Mouse (Mus musculus): ENCODE measurements around the gene Olfr1356.
"Not testable (repeated sequence)": the region's sequence is repeated elsewhere in the genome, so short reads cannot be mapped to it uniquely, and the experiment has no call there.

The Olfr1356 gene

DNA sequence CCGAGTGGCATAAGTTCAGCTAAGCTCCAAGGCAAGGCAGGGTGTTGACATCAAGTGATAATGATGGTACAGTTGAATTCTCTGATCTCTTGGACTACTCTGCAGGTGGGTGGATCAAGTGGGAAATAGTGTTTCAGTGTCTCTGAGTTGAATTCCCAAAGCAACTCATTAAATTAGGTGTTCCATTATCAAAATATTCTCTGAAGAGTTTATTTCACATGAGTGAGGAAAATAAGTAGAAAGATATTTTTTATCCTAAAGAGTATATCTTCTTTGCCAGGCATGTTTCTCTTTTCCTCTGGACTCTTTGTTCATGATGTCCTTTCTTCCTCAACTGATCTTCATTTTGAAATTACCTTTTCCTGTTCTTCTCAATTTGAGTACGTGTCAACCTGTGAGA is at the start of gene Olfr1356:
Gene Olfr1356 (minus strand): TSS at position 101 of the 400 bp plus-strand sequence.
- DNase-seq (ENCODE audit: low spot score): no peak

DNA sequence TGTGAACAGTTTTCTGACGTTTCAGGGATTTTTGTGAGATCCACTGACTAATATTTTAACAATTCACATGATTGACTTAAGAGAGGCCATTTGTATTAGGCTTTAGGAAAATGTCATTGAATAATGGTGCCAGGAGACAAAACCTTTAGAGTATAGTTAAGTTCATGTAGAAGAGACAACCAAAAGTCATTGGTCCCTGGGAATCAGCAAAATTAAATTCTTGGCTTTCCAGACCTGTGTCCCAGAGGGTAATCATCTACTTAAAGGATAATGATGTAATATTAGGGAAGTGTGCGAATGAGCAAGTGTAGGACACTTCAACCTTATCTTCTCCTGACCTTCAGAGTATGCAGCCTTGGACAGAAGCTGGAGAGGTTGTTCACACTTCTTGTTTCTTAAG is 23.3 kb upstream of the Olfr1356 start, which contains the start of gene Olfr1355:
Gene Olfr1355 (plus strand): TSS at position 301 of the 400 bp plus-strand sequence.
- no peak for DNase-seq (ENCODE audit: low spot score)

DNA sequence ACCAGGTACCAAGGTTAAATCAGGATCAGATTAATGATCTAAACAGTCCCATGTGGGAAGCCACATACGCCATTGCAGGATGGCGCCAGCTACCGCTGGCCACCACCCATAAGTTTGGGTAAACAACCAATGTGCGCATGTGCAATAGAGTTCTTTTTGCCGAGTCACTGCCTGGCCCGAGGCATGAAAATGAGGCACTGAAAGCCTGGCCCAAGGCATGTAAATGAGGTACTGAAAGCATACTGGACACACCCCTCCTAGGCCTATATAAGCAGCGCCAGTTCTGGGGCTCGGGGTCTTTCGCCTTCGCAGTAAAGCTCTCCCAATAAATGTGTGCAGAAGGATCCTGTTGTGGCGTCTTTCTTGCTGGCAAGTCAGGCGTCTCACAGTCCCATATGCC is 11.5 kb downstream of the Olfr1356 start:
- not testable (repeated sequence) for DNase-seq (ENCODE audit: low spot score)

DNA sequence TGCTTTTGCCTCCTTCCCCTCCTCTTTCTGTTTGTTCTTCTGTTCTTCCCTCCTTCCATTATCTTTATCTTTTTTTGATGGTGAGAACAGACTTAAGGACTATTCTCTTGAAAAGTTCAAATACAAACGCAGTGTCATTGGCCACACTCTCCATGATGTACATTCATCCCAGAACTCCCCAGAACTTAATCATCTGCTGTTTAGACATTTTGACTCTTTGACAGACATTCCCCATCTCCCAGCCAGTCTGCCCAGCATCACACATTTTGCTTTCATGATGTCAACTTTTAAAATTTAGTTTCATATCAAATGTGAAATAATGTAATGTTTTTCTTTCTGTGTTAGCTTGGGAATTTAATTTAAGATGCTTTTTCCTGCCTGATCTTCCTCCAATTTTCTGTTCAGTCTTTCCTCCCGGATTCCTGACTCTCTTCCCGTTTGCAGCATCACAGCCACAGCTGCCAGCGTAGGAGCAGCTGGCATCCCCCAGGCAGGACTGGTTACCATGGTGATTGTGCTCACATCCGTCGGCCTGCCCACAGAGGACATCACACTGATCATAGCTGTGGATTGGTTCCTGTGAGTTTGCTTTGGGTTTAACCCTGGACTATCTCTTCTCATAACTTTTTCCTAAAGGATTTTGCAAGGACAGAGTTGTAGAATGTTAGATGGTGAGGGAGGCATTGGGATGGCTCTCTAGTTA is 39.5 kb downstream of the Olfr1356 start:
- no peak for DNase-seq (ENCODE audit: low spot score)

DNA sequence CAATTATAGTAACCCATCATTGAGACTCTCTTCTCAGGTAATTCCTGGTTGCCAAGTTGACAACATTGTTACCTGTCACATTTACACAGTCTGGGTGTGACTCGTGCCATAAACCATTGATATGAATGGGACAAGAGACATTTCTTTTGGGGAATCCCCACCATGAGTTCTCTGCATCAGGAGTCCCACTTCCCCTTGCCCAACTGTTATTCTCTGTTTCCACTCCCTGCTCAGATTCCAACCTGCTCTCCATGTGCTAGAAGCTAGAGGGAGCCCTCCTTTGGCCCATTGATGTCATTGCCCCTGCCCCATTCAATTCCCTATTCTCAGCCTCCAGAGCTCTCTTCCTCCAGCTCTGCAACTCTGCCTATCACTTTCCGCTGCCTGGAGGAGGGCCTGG is 50.5 kb downstream of the Olfr1356 start:
- DNase-seq (ENCODE audit: low spot score): no peak
